Mouse (Mus musculus) neural tube, embryonic 15.5 days (tissue): ENCODE data around the gene Gnptab. TPM values are rescaled to one million over a fixed set of nuclear protein-coding genes. Genes with fewer than 3 reads are reported as not detected.
"Not testable (repeated sequence)": the region's sequence is repeated elsewhere in the genome, so short reads cannot be mapped to it uniquely, and the experiment has no call there.

Source experiments
- ATAC-seq: fragments of 200-750 bp; cut with Nextera tagmentation; 2 replicates; pipeline ENCODE4 v1.8.0; 2017; ENCODE audit warnings: mild to moderate bottlenecking, moderate TSS enrichment, moderate library complexity; ENCODE audit not compliant: low FRiP score
- H3K27ac ChIP-seq: fragments of 300-500 bp; sonication (generic); replicated peaks from 2 replicates; pipeline ENCODE4 v1.5.1; 2015; ENCODE audit warnings: mild to moderate bottlenecking, inconsistent platforms
- H3K27me3 ChIP-seq: fragments of 300-500 bp; sonication (generic); replicated peaks from 2 replicates; pipeline ENCODE4 v1.6.1; 2015; ENCODE audit warnings: inconsistent platforms
- H3K36me3 ChIP-seq: fragments of 300-500 bp; sonication (generic); 2 replicates; pipeline ENCODE4 v1.6.1; 2015; ENCODE audit warnings: inconsistent platforms
- H3K4me1 ChIP-seq: fragments of 300-500 bp; sonication (generic); 2 replicates; pipeline ENCODE4 v1.6.1; 2015; ENCODE audit warnings: inconsistent platforms
- H3K4me2 ChIP-seq: fragments of 300-500 bp; sonication (generic); 2 replicates; pipeline ENCODE4 v1.6.1; 2015; ENCODE audit warnings: inconsistent platforms, mild to moderate bottlenecking, moderate library complexity
- H3K4me3 ChIP-seq: fragments of 300-500 bp; sonication (generic); replicated peaks from 2 replicates; pipeline ENCODE4 v1.5.1; 2015; ENCODE audit warnings: mild to moderate bottlenecking, inconsistent platforms
- H3K9ac ChIP-seq: fragments of 300-500 bp; sonication (generic); replicated peaks from 2 replicates; pipeline ENCODE4 v1.6.1; 2015; ENCODE audit warnings: mild to moderate bottlenecking, inconsistent platforms
- H3K9me3 ChIP-seq: fragments of 300-500 bp; sonication (generic); replicated peaks from 2 replicates; pipeline ENCODE4 v1.6.1; 2016; ENCODE audit warnings: inconsistent platforms
- WGBS: fragments of 180-500 bp; shearing (Covaris S2); methylation state at CpG from one replicate; pipeline ENCODE4 v1.1.7; 2015; ENCODE audit warnings: mixed read lengths; 5-methylcytosine and 5-hydroxymethylcytosine counted together
- polyA plus RNA-seq: library from polyadenylated mRNA; unstranded; fragments of >200 nt; fragmentation: Nextera tagmentation; extraction: Ambion mirVana; gene quantifications from 2 replicates; pipeline ENCODE4 v1.2.1, GENCODE M21; 2015

Gnptab gene
- polyA plus RNA-seq, 1 experiment from 2014 or later, result 19.6 TPM

GRCm38 (mm10) chr10:88426158-88426816, 47.4 kb downstream of the Gnptab start:
- Histone ChIP-seq H3K4me2 (no peak overlapping the region), H3K9ac (no peak overlapping the region), H3K9me3 (no peaks in the 10 kb centered on the region), H3K4me1 (no peaks in the 10 kb centered on the region), H3K27me3 (no peaks in the 10 kb centered on the region), H3K4me3 (no peak overlapping the region), H3K27ac (no peak overlapping the region), H3K36me3 (peaks cover 38% of the 10 kb centered on the region)
- ATAC-seq, result peak; percentile 88
- 96% methylated on average over 2 of the region's 2 CpGs for WGBS

DNA sequence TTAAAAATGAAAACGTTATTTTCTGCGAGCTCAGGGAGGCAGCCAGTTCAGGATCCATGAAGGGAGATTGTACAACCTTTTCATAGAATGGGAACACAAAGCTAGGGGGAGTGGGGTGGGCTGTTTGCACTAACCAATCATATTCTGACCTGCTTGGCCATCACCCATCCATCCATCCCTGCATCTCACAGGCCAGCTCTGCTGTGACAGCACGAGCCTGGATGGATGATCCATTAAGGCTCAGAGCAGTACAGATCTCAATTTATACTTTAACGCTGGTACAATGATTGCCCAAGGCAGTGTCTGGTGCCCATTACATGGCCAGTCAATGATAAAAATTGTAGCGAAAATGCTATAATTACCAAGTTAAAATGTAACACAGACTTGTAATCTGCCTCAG, 48.0 kb downstream of the Gnptab start:
- H3K4me2 ChIP-seq, result no peak overlapping the region
- no peak overlapping the region for H3K4me3 ChIP-seq
- H3K27ac ChIP-seq, result no peak overlapping the region
- no peak overlapping the region for H3K9ac ChIP-seq
- ATAC-seq, result no peak
- no peaks in the 10 kb centered on the region for H3K27me3 ChIP-seq
- no peaks in the 10 kb centered on the region for H3K4me1 ChIP-seq
- H3K36me3 ChIP-seq, result peaks cover 36% of the 10 kb centered on the region
- WGBS, result 56% methylated on average over 5 of the region's 5 CpGs
- H3K9me3 ChIP-seq, result no peaks in the 10 kb centered on the region

DNA sequence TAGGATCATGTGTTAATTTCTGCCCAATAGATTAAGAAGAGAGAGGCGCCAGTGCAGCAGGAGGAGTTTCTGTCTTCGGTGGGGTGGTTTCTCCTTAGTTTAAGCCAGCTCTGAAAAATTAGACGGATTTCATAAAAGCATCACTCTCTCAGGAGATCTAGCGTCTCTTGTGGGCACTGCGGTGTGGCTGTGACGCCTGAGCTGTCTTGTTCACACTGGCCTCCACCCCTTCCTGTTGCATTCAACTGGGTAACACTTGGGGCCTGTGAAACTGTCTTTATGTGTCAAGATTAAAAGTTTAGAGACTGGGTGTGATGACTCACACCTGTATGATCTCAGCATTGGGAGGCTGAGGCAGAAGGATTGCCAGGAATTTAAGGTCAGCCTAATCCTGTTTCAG, 49.1 kb downstream of the Gnptab start:
- no peaks in the 10 kb centered on the region for H3K4me1 ChIP-seq
- H3K9me3 ChIP-seq, result no peaks in the 10 kb centered on the region
- no peak overlapping the region for H3K27ac ChIP-seq
- no peak overlapping the region for H3K4me2 ChIP-seq
- no peak for ATAC-seq
- H3K4me3 ChIP-seq, result no peak overlapping the region
- 95% methylated on average over 6 of the region's 6 CpGs for WGBS
- peaks cover 46% of the 10 kb centered on the region for H3K36me3 ChIP-seq
- H3K27me3 ChIP-seq, result no peaks in the 10 kb centered on the region
- no peak overlapping the region for H3K9ac ChIP-seq

GRCm38 (mm10) chr10:88441224-88441623, 62.3 kb downstream of the Gnptab start:
- Histone ChIP-seq H3K9ac (no peak overlapping the region), H3K4me2 (no peak overlapping the region), H3K9me3 (no peaks in the 10 kb centered on the region), H3K4me3 (no peak overlapping the region), H3K27me3 (no peaks in the 10 kb centered on the region), H3K36me3 (peaks cover 49% of the 10 kb centered on the region), H3K27ac (no peak overlapping the region), H3K4me1 (no peaks in the 10 kb centered on the region)
- ATAC-seq, result no peak
- 87% methylated on average over 6 of the region's 6 CpGs for WGBS

DNA sequence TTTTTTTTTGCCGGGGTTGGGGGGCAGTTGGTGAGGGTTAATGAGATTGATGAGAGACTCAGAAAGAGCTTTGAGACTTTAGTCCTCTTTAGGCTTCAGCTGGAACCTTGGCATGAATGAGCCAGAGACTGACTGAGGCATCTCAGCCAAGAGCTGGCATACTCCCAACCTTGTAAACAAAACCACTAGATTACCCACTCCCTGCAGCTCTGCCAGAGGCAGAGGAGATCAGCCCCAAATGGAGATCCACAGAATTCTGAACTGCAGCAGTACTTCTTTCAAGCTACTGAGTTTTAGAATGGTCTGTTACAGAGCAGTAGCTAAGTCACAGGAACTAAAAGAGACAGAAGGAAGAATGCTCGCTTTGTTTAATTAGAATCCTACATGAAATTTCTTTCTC, 72.3 kb downstream of the Gnptab start:
- H3K4me3 ChIP-seq, result no peak overlapping the region
- peaks cover 7% of the 10 kb centered on the region; the same call in 1 of the 2 replicates for H3K36me3 ChIP-seq
- no peak overlapping the region for H3K9ac ChIP-seq
- H3K4me2 ChIP-seq, result no peak overlapping the region
- 67% methylated on average over 2 of the region's 2 CpGs for WGBS
- H3K27ac ChIP-seq, result no peak overlapping the region; the same call in 1 of the 2 replicates
- peak; percentile 79; the same call in 1 of the 2 replicates for ATAC-seq
- H3K27me3 ChIP-seq, result no peaks in the 10 kb centered on the region
- no peaks in the 10 kb centered on the region for H3K4me1 ChIP-seq
- H3K9me3 ChIP-seq, result no peaks in the 10 kb centered on the region

DNA sequence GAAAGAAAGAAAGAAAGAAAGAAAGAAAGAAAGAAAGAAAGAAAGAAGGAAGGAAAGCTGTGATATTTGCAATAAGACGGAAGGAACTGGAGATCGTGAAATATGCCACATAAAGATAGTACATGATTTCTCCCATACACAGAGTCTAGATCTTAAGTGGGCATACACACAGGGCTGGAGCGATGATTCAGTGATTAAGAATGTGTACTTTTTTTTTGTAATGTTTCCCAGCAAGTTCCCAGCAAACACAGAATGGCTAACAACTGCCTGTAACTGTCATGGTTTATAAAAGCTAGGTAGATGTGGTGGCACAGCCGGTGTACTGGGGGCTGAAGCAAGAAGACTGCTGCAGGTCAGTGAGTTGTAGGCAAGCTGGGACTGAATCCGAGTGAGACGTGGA, 73.1 kb downstream of the Gnptab start:
- Histone ChIP-seq H3K36me3 (0 out of 2 replicates have a peak, but pooled peaks cover 2% of the 10 kb centered on the region), H3K27me3 (no peaks in the 10 kb centered on the region), H3K27ac (no peak overlapping the region), H3K4me2 (no peak overlapping the region), H3K9me3 (no peaks in the 10 kb centered on the region), H3K9ac (no peak overlapping the region), H3K4me1 (no peaks in the 10 kb centered on the region), H3K4me3 (no peak overlapping the region)
- 84% methylated on average over 6 of the region's 6 CpGs for WGBS
- ATAC-seq, result no peak

GRCm38 (mm10) chr10:88457816-88458215, 78.9 kb downstream of the Gnptab start:
- Histone ChIP-seq H3K9me3 (no peaks in the 10 kb centered on the region), H3K4me2 (no peak overlapping the region), H3K27ac (no peak overlapping the region), H3K36me3 (no peaks in the 10 kb centered on the region), H3K27me3 (no peaks in the 10 kb centered on the region), H3K9ac (no peak overlapping the region), H3K4me3 (no peak overlapping the region), H3K4me1 (no peaks in the 10 kb centered on the region)
- 45% methylated on average over 6 of the region's 6 CpGs for whole genome bisulfite sequencing
- no peak for ATAC-seq

- Histone ChIP-seq H3K27ac (no peak within 1 kb of the TSS), H3K27me3 (no peaks in the 10 kb centered on the region), H3K36me3 (no peaks in the 10 kb centered on the region), H3K9me3 (no peaks in the 10 kb centered on the region), H3K4me3 (no peak within 1 kb of the TSS), H3K4me2 (no peak within 1 kb of the TSS), H3K9ac (no peak within 1 kb of the TSS), H3K4me1 (no peaks in the 10 kb centered on the region)
- WGBS, result 86% methylated on average over 33 of the region's 33 CpGs
- ATAC-seq, result no peak
These were observed 80.6 kb downstream of the Gnptab start, which contains the start of gene Sycp3 for GRCm38 (mm10) chr10:88459502-88459992. Gene Sycp3, plus strand, starts transcription at chr10:88459569.

DNA sequence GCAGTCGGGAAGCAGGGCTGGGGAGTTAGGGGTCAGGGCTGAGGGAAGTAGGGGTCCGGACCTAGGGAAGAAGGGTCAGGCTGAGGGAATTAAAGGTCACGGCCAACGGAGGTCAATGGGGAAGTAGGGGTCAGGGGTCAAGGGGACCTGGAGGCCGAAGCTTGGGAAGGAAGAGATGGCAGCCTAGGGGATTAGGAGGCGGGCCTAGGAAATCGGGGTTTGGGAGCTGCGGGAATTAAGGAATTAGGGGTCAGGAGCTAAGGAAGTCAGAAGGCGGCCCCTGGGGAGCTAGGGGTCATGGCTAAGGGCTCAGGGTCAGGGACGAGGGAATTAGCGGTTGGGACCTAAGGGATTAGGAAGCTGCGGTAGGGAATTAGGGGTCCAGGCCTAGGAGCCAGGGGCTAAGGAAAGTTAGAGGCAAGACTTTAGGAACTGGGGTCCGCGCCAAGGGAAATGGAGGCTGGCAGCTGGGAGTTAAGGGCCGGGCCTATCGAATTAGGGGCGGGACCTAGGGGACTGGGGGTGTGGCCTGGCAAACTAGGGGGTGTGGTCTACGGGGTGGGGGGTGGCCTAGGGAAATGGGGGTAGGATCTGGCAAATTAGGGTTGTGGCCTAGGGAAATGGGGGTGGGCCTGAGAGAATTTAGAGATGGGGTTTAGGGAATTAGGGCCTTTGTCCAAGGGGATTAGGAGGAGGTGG, 81.3 kb downstream of the Gnptab start:
- WGBS, result 85% methylated on average over 18 of the region's 18 CpGs

GRCm38 (mm10) chr10:88482866-88483265, 103.9 kb downstream of the Gnptab start:
- H3K27me3 ChIP-seq, H3K36me3 ChIP-seq, H3K4me2 ChIP-seq, ATAC-seq, H3K27ac ChIP-seq, H3K4me1 ChIP-seq, H3K9me3 ChIP-seq, H3K9ac ChIP-seq, H3K4me3 ChIP-seq: not testable (repeated sequence)
- WGBS, result 93% methylated on average over 10 of the region's 10 CpGs

More for the DNA sequence above, 81.3 kb downstream of the Gnptab start:
- H3K27ac ChIP-seq, result no peak overlapping the region
- H3K9me3 ChIP-seq, result no peaks in the 10 kb centered on the region
- no peaks in the 10 kb centered on the region for H3K27me3 ChIP-seq
- no peak overlapping the region for H3K4me3 ChIP-seq
- no peak overlapping the region for H3K9ac ChIP-seq
- no peak overlapping the region for H3K4me2 ChIP-seq
- no peaks in the 10 kb centered on the region for H3K4me1 ChIP-seq
- ATAC-seq, result no peak
- H3K36me3 ChIP-seq, result no peaks in the 10 kb centered on the region

- no peak overlapping the region for H3K9ac ChIP-seq
- H3K4me1 ChIP-seq, result peaks cover 7% of the 10 kb centered on the region; the same call in 1 of the 2 replicates
- 91% methylated on average over 5 of the region's 5 CpGs for WGBS
- ATAC-seq, result no peak
- H3K4me3 ChIP-seq, result no peak overlapping the region
- no peak overlapping the region for H3K4me2 ChIP-seq
- peaks cover 11% of the 10 kb centered on the region; the same call in 1 of the 2 replicates for H3K36me3 ChIP-seq
- H3K27me3 ChIP-seq, result no peaks in the 10 kb centered on the region
- no peaks in the 10 kb centered on the region for H3K9me3 ChIP-seq
- H3K27ac ChIP-seq, result no peak overlapping the region
These were observed 109.7 kb downstream of the Gnptab start for GRCm38 (mm10) chr10:88488629-88489028.

- no peaks in the 10 kb centered on the region for H3K9me3 ChIP-seq
- no peak for ATAC-seq
- H3K4me1 ChIP-seq, result peaks cover 7% of the 10 kb centered on the region; the same call in 1 of the 2 replicates
- no peak overlapping the region for H3K4me3 ChIP-seq
- no peak overlapping the region for H3K9ac ChIP-seq
- H3K36me3 ChIP-seq, result 0 out of 2 replicates have a peak, but pooled peaks cover 2% of the 10 kb centered on the region
- H3K27me3 ChIP-seq, result no peaks in the 10 kb centered on the region
- no peak overlapping the region for H3K27ac ChIP-seq
- 66% methylated on average over 7 of the region's 7 CpGs for WGBS
- no peak overlapping the region for H3K4me2 ChIP-seq
These were observed 112.7 kb downstream of the Gnptab start for GRCm38 (mm10) chr10:88491632-88492031.
